Comparison of ENCODE assay signal across 9 mouse cellular contexts in the genomic region with DNA sequence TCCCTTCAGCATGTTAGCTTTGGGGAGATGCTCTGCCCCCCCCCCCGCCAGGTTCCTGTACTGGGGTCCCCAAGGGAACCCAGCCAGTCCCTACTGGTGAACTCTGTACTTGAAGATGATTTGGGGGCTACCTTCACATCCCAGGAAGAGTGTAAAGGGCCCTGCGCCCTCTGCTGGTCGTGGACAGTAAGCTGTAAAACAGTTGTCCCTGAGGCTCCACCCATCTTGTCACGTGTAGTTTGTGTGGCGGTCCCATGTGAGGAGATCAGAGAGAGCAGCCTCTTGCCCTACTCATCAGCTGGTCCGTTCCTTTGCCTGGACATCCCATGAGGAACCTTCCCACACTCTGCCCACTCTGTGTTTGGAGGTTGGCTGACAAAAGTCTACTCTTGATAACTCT. TPM values are rescaled to one million over a fixed set of nuclear protein-coding genes. Genes with fewer than 3 reads are reported as not detected.
DNase-seq lines count a peak whose midpoint lies in the region; ATAC-seq and TF ChIP-seq lines count a peak whose summit lies in the region.
"Had no signal": no experiment of that assay in that cellular context is flagged by ENCODE, and none has a peak within 500 bp of the region (broad histone marks: within the 10 kb centered on the region; RNA-seq: fewer than 3 reads in every experiment).

No protein-coding gene starts in this region.

- no peaks in the 10 kb centered on the region for H3K36me3 ChIP-seq in CH12.LX (replicated peaks in 1 of 2; ENCODE audit: control insufficient read depth in 1 of 2, insufficient read depth in 1 of 2, low read length in 1 of 2)
- no peaks in the 10 kb centered on the region for H3K36me3 ChIP-seq in forebrain, embryonic 16.5 days (ENCODE audit: control insufficient read depth, insufficient read depth)
- H3K36me3 ChIP-seq in kidney, embryonic 15.5 days = no peaks in the 10 kb centered on the region
- no peaks in the 10 kb centered on the region for H3K36me3 ChIP-seq in thymus, adult 2 months (ENCODE audit: control insufficient read depth, insufficient read depth, low read length)

- ATAC-seq in forebrain, embryonic 16.5 days = no peak
- ATAC-seq in kidney, embryonic 15.5 days (replicated peaks; ENCODE audit: low FRiP score) = peak; percentile 60

- peak; percentile 78 to 84 for DNase-seq in cerebellum, postnatal 10 days
- no peak for DNase-seq in cerebellum, adult 11 months
- peak; percentile 56 for DNase-seq in CH12.LX (ENCODE audit: extremely low read depth)
- peak; percentile 54 for DNase-seq in brain, adult 2 months (ENCODE audit: low read depth, low spot score)
- DNase-seq in lung, postnatal 25 days (ENCODE audit: low spot score) = peak; percentile 14
- peak; percentile 45 for DNase-seq in thymus, adult 2 months

- no peaks in the 10 kb centered on the region for H3K9me3 ChIP-seq in CH12.LX (replicated peaks; ENCODE audit: low read length)
- no peaks in the 10 kb centered on the region for H3K9me3 ChIP-seq in forebrain, embryonic 16.5 days (ENCODE audit: control insufficient read depth, low read length)
- no peaks in the 10 kb centered on the region for H3K9me3 ChIP-seq in kidney, embryonic 15.5 days (replicated peaks)

- no peak overlapping the region for H3K9ac ChIP-seq in CH12.LX (ENCODE audit: insufficient read depth, low read depth)
- H3K9ac ChIP-seq in forebrain, embryonic 16.5 days (replicated peaks; ENCODE audit: low read depth, low read length) = no peak overlapping the region
- no peak overlapping the region for H3K9ac ChIP-seq in kidney, embryonic 15.5 days

- in situ Hi-C loops in CH12.LX (cut with MboI; ENCODE audit: low pct_ligation_motif_present, low pct_unique_long_range_greater_than_20kb, low sequenced_read_pairs) = no loop called here

- no peak for TF ChIP-seq POLR2A in CH12.LX (IDR thresholded peaks at IDR 0.05; ENCODE audit: low read depth, low read length)
- TF ChIP-seq POLR2A in thymus, adult 2 months (IDR thresholded peaks at IDR 0.05; ENCODE audit: control insufficient read depth, extremely low read depth, insufficient read depth, low read length, poor library complexity) = no peak

- TF ChIP-seq RAD21 in CH12.LX (IDR thresholded peaks at IDR 0.05; ENCODE audit: low read depth, low read length) = no peak; the same call in 1 of the 2 replicates

- H3K27me3 ChIP-seq in CH12.LX (replicated peaks) = peaks cover 62% of the 10 kb centered on the region
- no peaks in the 10 kb centered on the region for H3K27me3 ChIP-seq in forebrain, embryonic 16.5 days (replicated peaks; ENCODE audit: control insufficient read depth, insufficient read depth, low read length)
- H3K27me3 ChIP-seq in kidney, embryonic 15.5 days = no peaks in the 10 kb centered on the region
- H3K27me3 ChIP-seq in thymus, adult 2 months (ENCODE audit: control insufficient read depth, insufficient read depth, low read length) = no peaks in the 10 kb centered on the region

- no peak overlapping the region for H3K27ac ChIP-seq in CH12.LX (ENCODE audit: insufficient read depth, low read depth)
- H3K27ac ChIP-seq in forebrain, embryonic 16.5 days (ENCODE audit: low read length) = no peak overlapping the region
- no peak overlapping the region for H3K27ac ChIP-seq in kidney, embryonic 15.5 days
- H3K27ac ChIP-seq in thymus, adult 2 months (ENCODE audit: control insufficient read depth, insufficient read depth, low read length) = no peak overlapping the region
- H3K27ac ChIP-seq: macrophage had no signal

- WGBS in forebrain, embryonic 16.5 days = 7% methylated on average over 6 of the region's 6 CpGs
- 10% methylated on average over 6 of the region's 6 CpGs for WGBS in kidney, embryonic 15.5 days
- 5% methylated on average over 6 of the region's 6 CpGs for WGBS in thymus, adult 2 months

- H3K79me2 ChIP-seq in CH12.LX (replicated peaks; ENCODE audit: control insufficient read depth, extremely low read depth, insufficient read depth, poor library complexity, severe bottlenecking) = no peaks in the 10 kb centered on the region

- no peak for TF ChIP-seq EP300 in CH12.LX (IDR thresholded peaks at IDR 0.05; ENCODE audit: low read length)

- H3K4me2 ChIP-seq in CH12.LX (ENCODE audit: insufficient read depth, low read depth, poor library complexity, severe bottlenecking) = peak overlapping the region; percentile 58
- peak overlapping the region; percentile 21 for H3K4me2 ChIP-seq in forebrain, embryonic 16.5 days (ENCODE audit: low read length)
- peak overlapping the region; percentile 46; the same call in 1 of the 2 replicates for H3K4me2 ChIP-seq in kidney, embryonic 15.5 days

- dilution Hi-C loops in CH12.LX (cut with MboI; ENCODE audit: extremely low pct_ligation_motif_present, extremely low pct_unique_long_range_greater_than_20kb, low sequenced_read_pairs) = no loop called here

- TF ChIP-seq CTCF in CH12.LX (conservative IDR thresholded peaks at IDR 0.05 in 1 of 2, IDR thresholded peaks at IDR 0.05 in 1 of 2; ENCODE audit: low read depth in 2 of 2, low read length in 2 of 2) = peak; percentile 49 to 74
- peak; percentile 71; the same call in 1 of the 2 replicates for TF ChIP-seq CTCF in thymus, adult 2 months (IDR thresholded peaks at IDR 0.05; ENCODE audit: borderline replicate concordance, control insufficient read depth, extremely low read depth, insufficient read depth, low read length, poor library complexity)

- H3K4me3 ChIP-seq in CH12.LX (replicated peaks in 1 of 3; ENCODE audit: low read depth in 2 of 3, low read length in 2 of 3, poor library complexity in 1 of 3) = no peak overlapping the region
- H3K4me3 ChIP-seq in forebrain, embryonic 16.5 days (replicated peaks; ENCODE audit: low read length) = no peak overlapping the region
- no peak overlapping the region for H3K4me3 ChIP-seq in kidney, embryonic 15.5 days (replicated peaks)
- no peak overlapping the region for H3K4me3 ChIP-seq in thymus, adult 2 months (ENCODE audit: control insufficient read depth, insufficient read depth, low read length)

- H3K4me1 ChIP-seq in CH12.LX (ENCODE audit: control insufficient read depth in 1 of 2, insufficient read depth in 2 of 2) = peaks cover 10 to 12% of the 10 kb centered on the region in 2 experiments
- no peaks in the 10 kb centered on the region for H3K4me1 ChIP-seq in forebrain, embryonic 16.5 days (replicated peaks; ENCODE audit: control insufficient read depth, insufficient read depth, low read length)
- H3K4me1 ChIP-seq in kidney, embryonic 15.5 days = no peaks in the 10 kb centered on the region
- H3K4me1 ChIP-seq in thymus, adult 2 months (replicated peaks; ENCODE audit: control insufficient read depth, insufficient read depth, low read length) = no peaks in the 10 kb centered on the region

TF ChIP-seq in CH12.LX, 34 proteins besides CTCF, POLR2A, EP300 and RAD21:
- peak; percentile 52 for TF ChIP-seq USF1 (IDR thresholded peaks at IDR 0.05; ENCODE audit: low read depth, low read length)
- TF ChIP-seq ZNF384 (IDR thresholded peaks at IDR 0.05; ENCODE audit: low read depth, low read length) = no peak
- no peak for TF ChIP-seq ETS1 (conservative IDR thresholded peaks at IDR 0.05; ENCODE audit: low read depth, low read length)
- TF ChIP-seq SMC3 (IDR thresholded peaks at IDR 0.05; ENCODE audit: low read depth, low read length) = peak; percentile 26; the same call in 1 of the 2 replicates
- TF ChIP-seq USF2 (conservative IDR thresholded peaks at IDR 0.05; ENCODE audit: low read depth, low read length) = peak; percentile 50
- TF ChIP-seq MAZ (IDR thresholded peaks at IDR 0.05; ENCODE audit: low read depth, low read length) = no peak
- peak; percentile 78 for TF ChIP-seq BHLHE40 (IDR thresholded peaks at IDR 0.05; ENCODE audit: low read depth, low read length)
- TF ChIP-seq MAX (IDR thresholded peaks at IDR 0.05; ENCODE audit: low read length) = peak; percentile 43; the same call in 1 of the 2 replicates
- TF ChIP-seq ELF1 (IDR thresholded peaks at IDR 0.05; ENCODE audit: low read depth, low read length) = 0 out of 2 replicates have a peak, but pooled peaks have one; percentile 14
- TF ChIP-seq POLR2AphosphoS2 (IDR thresholded peaks at IDR 0.05; ENCODE audit: low read depth, low read length) = no peak

RNA-seq across cellular contexts. Expression of a gene that starts 15.8 kb away (rescaled TPM):
- total RNA-seq in CH12.LX (2012; rRNA removed) (not detected in 2 replicates), CH12.LX (2014; rRNA removed) (not detected in 2 replicates)
- not detected in 2 replicates for polyA plus RNA-seq in CH12.LX (2012; ENCODE audit: insufficient read length, low read depth)
- not detected in 2 replicates for polyA plus RNA-seq in forebrain, embryonic 16.5 days (2015; fragmentation: Nextera tagmentation; extraction: Ambion mirVana)
- polyA plus RNA-seq in kidney, embryonic 15.5 days (2015; fragmentation: Nextera tagmentation; extraction: Ambion mirVana) = not detected in 2 replicates
- 0.13 and 0.29 TPM in 2 replicates for polyA plus RNA-seq in thymus, adult 2 months (2012; rRNA removed)
- polyA plus RNA-seq: macrophage had no signal

RNA-seq across cellular contexts. Expression of a gene that starts 20.9 kb away (rescaled TPM):
- total RNA-seq in CH12.LX (2012; rRNA removed) (not detected in 2 replicates), CH12.LX (2014; rRNA removed) (not detected in 2 replicates)
- polyA plus RNA-seq in CH12.LX (2012; ENCODE audit: insufficient read length, low read depth) = not detected in 2 replicates
- not detected in 2 replicates for polyA plus RNA-seq in forebrain, embryonic 16.5 days (2015; fragmentation: Nextera tagmentation; extraction: Ambion mirVana)
- not detected in 2 replicates for polyA plus RNA-seq in kidney, embryonic 15.5 days (2015; fragmentation: Nextera tagmentation; extraction: Ambion mirVana)
- polyA plus RNA-seq in thymus, adult 2 months (2012; rRNA removed) = not detected in 2 replicates
- polyA plus RNA-seq: macrophage had no signal

RNA-seq across cellular contexts. Expression of a gene that starts 35.8 kb away (rescaled TPM):
- total RNA-seq in CH12.LX (2012; rRNA removed) (not detected in 2 replicates), CH12.LX (2014; rRNA removed) (not detected in 2 replicates)
- not detected in 2 replicates for polyA plus RNA-seq in CH12.LX (2012; ENCODE audit: insufficient read length, low read depth)
- polyA plus RNA-seq in forebrain, embryonic 16.5 days (2015; fragmentation: Nextera tagmentation; extraction: Ambion mirVana) = not detected in 2 replicates
- not detected in 2 replicates for polyA plus RNA-seq in kidney, embryonic 15.5 days (2015; fragmentation: Nextera tagmentation; extraction: Ambion mirVana)
- 0.59 and 0.89 TPM in 2 replicates for polyA plus RNA-seq in thymus, adult 2 months (2012; rRNA removed)
- polyA plus RNA-seq: macrophage had no signal

RNA-seq across cellular contexts. Expression of a gene that starts 53.6 kb away (rescaled TPM):
- total RNA-seq in CH12.LX (2012; rRNA removed) (not detected in 2 replicates), CH12.LX (2014; rRNA removed) (not detected in 2 replicates)
- polyA plus RNA-seq in CH12.LX (2012; ENCODE audit: insufficient read length, low read depth) = not detected in 2 replicates
- polyA plus RNA-seq in forebrain, embryonic 16.5 days (2015; fragmentation: Nextera tagmentation; extraction: Ambion mirVana) = not detected in 2 replicates
- polyA plus RNA-seq in kidney, embryonic 15.5 days (2015; fragmentation: Nextera tagmentation; extraction: Ambion mirVana) = not detected in 2 replicates
- polyA plus RNA-seq in thymus, adult 2 months (2012; rRNA removed) = 0.23 and 0.27 TPM in 2 replicates
- polyA plus RNA-seq: macrophage had no signal

RNA-seq across cellular contexts. Expression of a gene that starts 54.2 kb away (rescaled TPM):
- total RNA-seq in CH12.LX (2012; rRNA removed) (not detected in 2 replicates), CH12.LX (2014; rRNA removed) (not detected in 2 replicates)
- polyA plus RNA-seq in CH12.LX (2012; ENCODE audit: insufficient read length, low read depth) = not detected in 2 replicates
- not detected in 2 replicates for polyA plus RNA-seq in forebrain, embryonic 16.5 days (2015; fragmentation: Nextera tagmentation; extraction: Ambion mirVana)
- polyA plus RNA-seq in kidney, embryonic 15.5 days (2015; fragmentation: Nextera tagmentation; extraction: Ambion mirVana) = not detected in 2 replicates
- 0.22 TPM in 1 of 2 replicates, not detected in the other for polyA plus RNA-seq in thymus, adult 2 months (2012; rRNA removed)
- polyA plus RNA-seq: macrophage had no signal
